Mouse (Mus musculus): Measurements from ENCODE around the gene Fto. TPM values are rescaled to one million over a fixed set of nuclear protein-coding genes. Genes with fewer than 3 reads are reported as not detected.

The Fto gene
- polyA plus RNA-seq, 1 experiment: 144 TPM

DNA sequence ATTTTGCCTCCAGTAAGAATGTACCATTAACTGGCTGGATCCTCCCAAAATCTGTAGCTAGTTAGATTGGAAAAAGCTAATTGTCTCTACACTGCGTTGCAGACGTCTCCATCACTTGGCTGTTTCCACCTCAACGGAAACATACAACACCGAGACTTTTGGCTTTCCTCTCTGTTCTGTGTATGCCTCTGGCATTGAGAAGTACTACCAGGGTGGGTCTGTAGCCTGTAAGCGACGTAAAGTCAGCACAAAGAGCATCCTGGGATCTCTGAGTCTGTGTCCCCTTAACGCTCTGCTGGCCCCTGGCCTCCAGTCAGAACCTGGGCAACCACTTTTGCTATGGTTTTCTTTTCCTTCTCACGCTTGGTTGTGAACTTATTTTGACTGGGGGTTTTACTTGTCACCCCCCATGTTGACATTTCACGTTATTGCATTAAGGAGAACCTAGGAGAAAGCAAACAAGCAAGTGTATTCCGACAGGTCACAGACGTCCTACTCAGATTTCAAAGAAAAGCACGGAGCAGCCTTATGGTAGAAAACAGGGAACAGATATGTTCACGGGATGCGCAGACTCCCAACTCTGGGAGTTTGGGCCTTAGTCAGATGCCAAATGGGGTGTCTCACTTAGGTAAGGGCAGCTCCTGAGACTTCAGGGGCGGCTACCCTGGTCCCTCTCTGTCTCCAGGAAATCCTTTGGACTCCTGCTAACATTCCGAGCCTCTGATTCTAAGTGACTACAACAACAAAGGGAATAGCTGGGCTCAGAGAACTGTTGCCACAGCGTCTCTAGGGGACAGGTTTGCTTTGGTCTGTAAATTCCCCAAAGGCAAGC lies 263.0 kb downstream of the Fto start:
- no peak for TF ChIP-seq CTCF (IDR thresholded peaks at IDR 0.05; ENCODE audit: borderline replicate concordance, extremely low read depth, insufficient read depth, insufficient read length)
- TF ChIP-seq POLR2A (IDR thresholded peaks at IDR 0.05; ENCODE audit: borderline replicate concordance, extremely low read depth, insufficient read depth, insufficient read length, poor library complexity, severe bottlenecking): no peak
- peak; percentile 67 for DNase-seq (ENCODE audit: low read depth)

DNA sequence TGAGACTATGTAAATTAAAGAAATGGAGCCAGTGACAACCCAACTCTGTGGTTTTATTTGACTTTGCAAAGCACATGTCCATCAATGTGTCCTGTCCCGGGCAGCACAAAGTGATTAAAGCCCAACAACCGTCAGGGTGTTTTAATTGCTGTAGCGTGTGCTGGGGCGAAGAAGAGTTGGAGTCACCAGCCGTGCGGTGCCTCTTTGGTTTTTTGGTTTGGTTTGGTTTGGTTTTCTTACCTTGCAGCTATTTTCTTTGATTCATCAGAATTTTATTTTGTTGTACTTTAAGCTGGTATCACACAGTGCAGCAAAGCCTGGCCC lies 263.6 kb downstream of the Fto start:
- TF ChIP-seq POLR2A (IDR thresholded peaks at IDR 0.05; ENCODE audit: borderline replicate concordance, extremely low read depth, insufficient read depth, insufficient read length, poor library complexity, severe bottlenecking): no peak
- TF ChIP-seq CTCF (IDR thresholded peaks at IDR 0.05; ENCODE audit: borderline replicate concordance, extremely low read depth, insufficient read depth, insufficient read length): no peak
- DNase-seq (ENCODE audit: low read depth): no peak

DNA sequence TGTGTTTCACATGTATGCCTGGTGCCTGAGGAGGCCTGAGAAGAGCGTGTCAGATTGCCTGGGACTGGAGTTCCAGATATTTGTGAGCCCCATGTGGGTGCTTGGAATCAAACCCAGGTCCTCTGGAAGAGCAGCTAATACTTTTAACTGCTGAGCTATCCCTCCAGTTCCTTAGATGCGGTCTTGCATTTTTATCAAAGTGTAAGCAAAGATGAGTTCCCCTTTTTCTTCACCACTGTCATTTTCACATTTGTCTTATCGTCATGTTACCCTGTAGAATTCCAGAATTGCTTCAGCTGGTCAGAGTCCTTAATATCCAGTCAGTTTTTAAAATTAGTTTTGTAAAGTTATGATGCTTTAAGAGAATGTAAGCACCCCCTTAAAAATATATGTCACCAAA lies 264.3 kb downstream of the Fto start:
- TF ChIP-seq POLR2A (IDR thresholded peaks at IDR 0.05; ENCODE audit: borderline replicate concordance, extremely low read depth, insufficient read depth, insufficient read length, poor library complexity, severe bottlenecking) (no peak), CTCF (IDR thresholded peaks at IDR 0.05; ENCODE audit: borderline replicate concordance, extremely low read depth, insufficient read depth, insufficient read length) (no peak)
- DNase-seq (ENCODE audit: low read depth): no peak

DNA sequence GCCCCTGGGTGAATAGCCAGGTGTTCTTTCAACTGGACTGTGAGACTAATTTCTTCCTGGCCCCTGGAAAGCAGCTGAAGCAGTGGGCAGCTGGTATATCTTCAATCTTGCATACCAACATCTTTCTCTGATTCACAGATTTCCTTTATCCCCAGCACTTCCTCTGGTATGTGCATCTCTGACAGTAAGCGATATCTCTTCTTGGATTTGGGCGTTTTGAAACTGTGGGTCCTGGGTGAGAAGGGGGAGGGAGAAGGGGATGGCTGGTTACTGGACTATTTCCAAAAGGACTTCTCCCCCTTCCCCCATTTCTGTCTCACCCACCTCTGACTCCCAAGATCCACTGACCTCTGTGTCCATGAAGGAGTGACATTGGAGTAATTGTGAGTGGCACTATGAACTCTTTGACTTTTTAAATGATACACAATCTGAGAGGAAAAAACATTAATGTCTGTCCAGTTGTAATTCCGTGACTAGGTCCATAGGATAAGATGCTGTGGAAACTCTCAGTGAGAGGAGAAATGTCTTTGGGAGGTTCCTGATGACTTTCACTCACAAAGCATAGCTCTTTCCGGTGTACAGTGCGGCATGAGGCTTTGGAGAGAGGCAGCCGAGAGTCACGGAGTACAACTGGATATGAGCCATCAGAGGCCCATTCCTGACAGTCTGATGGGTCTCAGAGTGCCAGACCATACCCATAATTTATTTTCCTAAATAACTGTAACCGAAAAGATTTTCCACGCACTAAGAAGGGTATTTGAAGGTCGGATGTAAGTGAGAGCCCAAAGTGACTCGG lies 271.5 kb downstream of the Fto start:
- TF ChIP-seq POLR2A (IDR thresholded peaks at IDR 0.05; ENCODE audit: borderline replicate concordance, extremely low read depth, insufficient read depth, insufficient read length, poor library complexity, severe bottlenecking) (no peak), CTCF (IDR thresholded peaks at IDR 0.05; ENCODE audit: borderline replicate concordance, extremely low read depth, insufficient read depth, insufficient read length) (no peak)
- DNase-seq (ENCODE audit: low read depth): no peak

DNA sequence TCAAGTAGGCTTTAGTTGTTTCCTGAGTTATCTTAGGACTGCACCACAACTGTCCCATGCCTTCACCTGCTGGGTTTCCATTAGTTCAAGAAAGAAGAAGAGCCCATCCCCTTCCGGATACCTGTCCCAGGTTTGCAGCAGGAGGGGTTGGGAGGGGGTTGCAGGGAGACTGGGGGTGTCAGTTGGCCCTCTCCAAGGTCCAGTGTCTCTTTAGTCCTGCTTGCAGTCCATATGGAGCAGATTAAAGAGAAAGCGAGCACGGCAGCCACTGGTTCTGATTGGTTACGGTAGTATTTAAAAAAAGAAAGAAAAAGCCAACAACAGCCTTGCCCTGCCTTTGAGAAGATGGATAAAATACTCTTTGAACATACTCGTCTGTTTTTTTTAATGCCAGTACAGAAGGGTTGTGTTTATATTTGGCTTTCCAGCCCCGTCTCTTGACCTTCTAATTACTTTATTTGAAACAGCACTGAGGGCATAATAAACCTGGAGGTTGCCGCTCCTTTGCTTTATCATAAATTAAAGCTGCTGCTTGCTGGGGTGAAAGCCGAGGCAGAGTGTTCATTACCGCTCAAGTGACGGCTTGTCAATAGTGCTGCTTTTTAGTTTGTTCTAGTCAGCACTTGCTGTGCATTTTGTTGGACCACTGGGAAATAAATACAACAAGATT lies 279.2 kb downstream of the Fto start:
- TF ChIP-seq CTCF (IDR thresholded peaks at IDR 0.05; ENCODE audit: borderline replicate concordance, extremely low read depth, insufficient read depth, insufficient read length) (no peak), POLR2A (IDR thresholded peaks at IDR 0.05; ENCODE audit: borderline replicate concordance, extremely low read depth, insufficient read depth, insufficient read length, poor library complexity, severe bottlenecking) (no peak)
- DNase-seq (ENCODE audit: low read depth): peak; percentile 60

DNA sequence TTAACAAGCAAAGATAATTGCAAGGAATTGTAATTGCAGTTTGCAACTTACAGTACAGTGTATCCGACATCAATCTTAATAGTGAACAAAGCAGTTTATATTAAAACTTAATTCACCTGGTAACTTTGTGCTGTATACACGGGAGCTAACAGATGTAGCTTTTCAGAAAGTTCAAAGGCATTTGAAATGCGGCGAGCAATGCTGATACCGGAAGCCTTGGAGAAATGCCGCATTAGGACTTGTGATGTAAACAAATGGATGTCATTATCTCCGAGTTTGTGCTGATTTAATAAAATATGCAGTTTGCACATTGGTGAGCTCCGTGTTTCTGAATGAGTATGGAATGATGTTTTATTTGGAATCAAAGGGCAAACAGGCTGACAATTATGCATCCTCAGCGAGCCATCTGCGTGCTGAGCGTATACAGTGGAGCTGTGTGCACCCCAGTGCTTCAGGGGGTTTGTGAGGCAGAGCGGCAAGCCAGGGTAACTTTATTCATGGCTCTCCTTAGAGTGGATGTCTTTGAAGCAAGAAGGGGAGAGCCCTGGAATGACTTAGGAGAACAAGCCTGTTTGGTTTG lies 280.0 kb downstream of the Fto start:
- TF ChIP-seq CTCF (IDR thresholded peaks at IDR 0.05; ENCODE audit: borderline replicate concordance, extremely low read depth, insufficient read depth, insufficient read length) (no peak), POLR2A (IDR thresholded peaks at IDR 0.05; ENCODE audit: borderline replicate concordance, extremely low read depth, insufficient read depth, insufficient read length, poor library complexity, severe bottlenecking) (no peak)
- DNase-seq (ENCODE audit: low read depth): peak; percentile 58

DNA sequence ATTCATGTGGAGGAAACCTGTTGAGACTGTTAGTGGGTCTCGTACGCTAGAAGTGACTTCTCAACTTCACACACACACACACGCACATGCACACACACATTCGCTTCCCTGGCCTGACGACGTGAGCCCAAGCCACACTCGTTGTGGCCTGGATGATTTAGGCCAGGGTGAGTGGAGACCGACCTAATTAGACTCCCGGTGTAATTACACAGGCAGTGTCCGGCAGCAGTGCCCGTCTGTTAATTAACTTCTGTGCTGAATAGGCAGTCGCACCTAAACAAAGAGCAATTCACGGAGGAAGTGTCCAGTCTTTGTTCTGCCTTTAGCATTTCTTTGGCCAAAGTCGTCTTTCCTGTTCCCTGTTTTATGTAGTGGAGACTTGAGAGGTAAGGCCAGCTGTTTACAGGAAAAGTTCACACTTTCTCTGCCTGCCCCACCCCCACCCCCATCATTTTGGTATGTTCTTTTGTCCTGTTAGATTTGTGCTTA lies 286.1 kb downstream of the Fto start:
- TF ChIP-seq CTCF (IDR thresholded peaks at IDR 0.05; ENCODE audit: borderline replicate concordance, extremely low read depth, insufficient read depth, insufficient read length): no peak
- TF ChIP-seq POLR2A (IDR thresholded peaks at IDR 0.05; ENCODE audit: borderline replicate concordance, extremely low read depth, insufficient read depth, insufficient read length, poor library complexity, severe bottlenecking): no peak
- DNase-seq (ENCODE audit: low read depth): no peak

DNA sequence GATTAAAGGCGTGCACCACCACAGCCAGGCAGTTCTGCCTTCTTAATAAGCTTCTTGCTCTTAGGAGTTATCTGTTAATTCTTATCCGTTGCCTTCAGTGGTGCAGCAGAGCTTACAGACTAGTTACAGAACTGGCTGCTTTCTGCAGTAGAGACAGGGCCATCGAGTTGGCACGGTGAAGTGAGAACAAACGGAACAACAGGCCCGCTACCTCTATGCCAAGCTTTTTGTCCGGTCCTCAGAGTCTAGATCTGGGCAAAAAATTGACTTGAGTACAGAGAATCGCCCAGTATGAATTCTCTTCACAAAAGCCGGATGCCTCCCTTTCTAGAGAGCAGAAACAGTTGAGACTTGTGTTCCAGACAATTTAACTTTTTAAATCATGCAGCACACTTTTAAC lies 290.4 kb downstream of the Fto start:
- DNase-seq (ENCODE audit: low read depth): no peak

DNA sequence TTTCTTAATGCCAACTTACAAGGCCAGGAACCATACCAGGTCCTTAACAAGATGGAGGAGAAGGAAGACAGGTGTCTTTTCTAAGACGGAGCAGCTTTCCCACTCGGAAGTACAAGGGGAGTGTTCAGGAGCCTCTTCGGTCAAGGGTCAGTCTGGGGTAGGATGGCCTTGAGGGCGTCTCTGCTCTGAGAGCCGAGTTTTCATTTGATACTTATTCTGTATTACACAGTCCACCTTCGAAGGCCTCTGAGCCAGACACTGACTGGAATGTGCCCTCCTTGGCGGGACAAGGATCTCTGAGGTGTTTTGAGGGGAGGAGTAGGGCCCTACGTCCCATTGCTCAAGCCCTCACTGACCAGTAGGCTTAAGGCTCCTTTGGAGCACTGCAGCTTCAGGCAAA lies 292.6 kb downstream of the Fto start:
- TF ChIP-seq CTCF (IDR thresholded peaks at IDR 0.05; ENCODE audit: borderline replicate concordance, extremely low read depth, insufficient read depth, insufficient read length): no peak
- TF ChIP-seq POLR2A (IDR thresholded peaks at IDR 0.05; ENCODE audit: borderline replicate concordance, extremely low read depth, insufficient read depth, insufficient read length, poor library complexity, severe bottlenecking): no peak
- DNase-seq (ENCODE audit: low read depth): no peak

More for the DNA sequence above, 290.4 kb downstream of the Fto start:
- TF ChIP-seq POLR2A (IDR thresholded peaks at IDR 0.05; ENCODE audit: borderline replicate concordance, extremely low read depth, insufficient read depth, insufficient read length, poor library complexity, severe bottlenecking): no peak
- no peak for TF ChIP-seq CTCF (IDR thresholded peaks at IDR 0.05; ENCODE audit: borderline replicate concordance, extremely low read depth, insufficient read depth, insufficient read length)

DNA sequence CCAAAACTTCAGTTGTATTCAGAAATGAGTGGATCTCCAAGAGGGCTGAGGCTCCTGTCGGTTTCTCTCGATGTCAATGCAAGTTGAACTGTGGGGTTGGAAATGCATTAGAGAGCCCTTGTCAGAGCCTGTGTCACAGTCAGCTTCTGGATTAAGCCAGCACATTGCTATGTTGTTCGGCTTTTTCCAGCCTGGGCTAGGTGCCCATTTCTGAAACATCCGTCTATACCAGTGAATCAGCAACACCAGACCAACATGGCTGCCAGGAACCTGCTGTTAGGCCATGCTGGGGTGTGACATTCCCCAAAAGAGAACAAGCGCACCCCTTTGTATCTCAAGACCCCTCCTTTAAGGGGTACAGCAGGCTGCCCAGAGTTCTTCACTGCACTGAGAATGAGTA lies 293.8 kb downstream of the Fto start:
- no peak for TF ChIP-seq POLR2A (IDR thresholded peaks at IDR 0.05; ENCODE audit: borderline replicate concordance, extremely low read depth, insufficient read depth, insufficient read length, poor library complexity, severe bottlenecking)
- no peak for TF ChIP-seq CTCF (IDR thresholded peaks at IDR 0.05; ENCODE audit: borderline replicate concordance, extremely low read depth, insufficient read depth, insufficient read length)
- DNase-seq (ENCODE audit: low read depth): peak; percentile 50

DNA sequence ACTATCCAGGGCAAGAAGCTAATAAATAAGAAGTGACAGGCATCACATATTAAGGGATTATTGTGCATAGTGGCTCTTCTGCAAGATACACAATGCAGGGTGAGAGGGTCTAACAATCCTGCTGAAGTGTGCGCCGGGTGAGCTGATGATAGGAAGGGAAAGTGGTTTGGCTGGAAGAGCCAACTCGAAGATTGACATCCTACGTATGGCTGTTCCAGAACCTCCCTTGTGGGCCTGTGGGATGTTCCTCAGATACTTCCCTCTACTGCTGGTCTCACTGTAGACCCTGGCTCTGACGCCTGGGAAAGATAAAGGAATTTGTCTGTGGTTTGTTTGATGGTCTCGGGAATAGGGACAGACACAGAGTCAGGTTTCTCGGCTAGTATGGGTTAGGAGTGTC lies 297.9 kb downstream of the Fto start:
- TF ChIP-seq CTCF (IDR thresholded peaks at IDR 0.05; ENCODE audit: borderline replicate concordance, extremely low read depth, insufficient read depth, insufficient read length) (no peak), POLR2A (IDR thresholded peaks at IDR 0.05; ENCODE audit: borderline replicate concordance, extremely low read depth, insufficient read depth, insufficient read length, poor library complexity, severe bottlenecking) (no peak)
- peak; percentile 44 for DNase-seq (ENCODE audit: low read depth)

Measured in brain, embryonic 14.5 days (tissue).